Mouse (Mus musculus): ENCODE data around the gene Parp6.

Gene Parp6

DNA sequence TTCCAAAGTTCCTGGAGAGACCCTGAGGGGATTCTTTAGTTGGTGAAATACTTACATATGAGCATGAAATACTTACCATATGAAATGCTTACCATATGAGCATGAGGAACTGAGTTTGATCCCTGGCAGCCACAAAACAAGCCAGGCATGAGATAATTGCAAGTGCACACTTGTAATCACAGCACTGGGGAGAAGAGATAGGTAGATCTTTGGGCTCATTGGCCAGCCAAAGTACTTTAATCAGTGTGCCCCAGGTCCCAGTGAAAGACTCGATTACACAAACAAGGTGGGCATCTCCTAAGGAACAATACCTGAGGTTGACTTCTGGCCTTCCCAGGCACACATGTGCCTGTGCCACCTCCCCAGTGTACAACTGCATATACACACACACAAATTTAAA is 21.3 kb downstream of the Parp6 start:
- TF ChIP-seq GATA4 (IDR thresholded peaks at IDR 0.05; ENCODE audit: insufficient replicate concordance, low read length), result no peak

DNA sequence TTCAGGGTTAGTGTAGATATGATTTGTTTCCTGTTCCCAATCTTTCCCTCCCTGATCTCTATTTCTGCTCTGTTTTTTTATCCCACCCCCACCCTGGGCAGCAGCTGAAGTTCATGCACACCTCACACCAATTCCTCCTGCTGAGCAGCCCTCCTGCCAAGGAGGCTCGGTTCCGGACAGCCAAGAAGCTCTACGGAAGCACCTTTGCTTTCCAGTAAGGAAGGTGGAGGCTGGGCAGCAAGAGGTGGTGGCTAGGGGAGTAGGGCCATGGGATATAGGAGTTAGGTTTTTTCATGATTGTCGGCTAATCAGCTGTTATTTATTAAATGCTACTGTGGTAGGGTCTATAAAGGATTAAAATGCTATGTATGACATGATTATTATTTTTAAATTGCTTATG is 22.9 kb downstream of the Parp6 start:
- no peak for TF ChIP-seq GATA4 (IDR thresholded peaks at IDR 0.05; ENCODE audit: insufficient replicate concordance, low read length)

DNA sequence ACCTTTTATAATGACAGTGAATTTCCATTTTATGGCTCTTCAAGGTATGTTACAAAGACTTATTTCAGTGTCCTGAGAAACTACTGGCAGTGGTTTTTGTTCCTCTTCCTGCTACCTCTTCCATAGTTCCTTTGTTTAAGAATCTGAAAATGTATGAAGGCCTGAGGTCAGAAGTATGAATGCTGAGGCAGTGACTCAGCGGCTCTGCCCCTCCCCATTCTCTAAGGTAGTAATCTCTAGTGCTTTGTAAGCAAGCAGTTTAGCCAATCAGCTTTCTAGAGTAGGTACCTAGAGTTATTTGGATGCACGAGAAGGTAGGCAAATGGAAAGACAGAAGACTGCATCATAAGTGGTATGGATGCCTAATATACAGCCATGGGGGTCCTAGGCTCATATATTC is 24.2 kb downstream of the Parp6 start:
- TF ChIP-seq GATA4 (IDR thresholded peaks at IDR 0.05; ENCODE audit: insufficient replicate concordance, low read length), result no peak

- no peak for TF ChIP-seq GATA4 (IDR thresholded peaks at IDR 0.05; ENCODE audit: insufficient replicate concordance, low read length)
These were observed 32.8 kb downstream of the Parp6 start for GRCm38 (mm10) chr9:59649911-59650310.

GRCm38 (mm10) chr9:59653371-59653770 is 36.3 kb downstream of the Parp6 start:
- TF ChIP-seq GATA4 (IDR thresholded peaks at IDR 0.05; ENCODE audit: insufficient replicate concordance, low read length), result no peak

GRCm38 (mm10) chr9:59654450-59654983 is 37.4 kb downstream of the Parp6 start:
- no peak for TF ChIP-seq GATA4 (IDR thresholded peaks at IDR 0.05; ENCODE audit: insufficient replicate concordance, low read length)

DNA sequence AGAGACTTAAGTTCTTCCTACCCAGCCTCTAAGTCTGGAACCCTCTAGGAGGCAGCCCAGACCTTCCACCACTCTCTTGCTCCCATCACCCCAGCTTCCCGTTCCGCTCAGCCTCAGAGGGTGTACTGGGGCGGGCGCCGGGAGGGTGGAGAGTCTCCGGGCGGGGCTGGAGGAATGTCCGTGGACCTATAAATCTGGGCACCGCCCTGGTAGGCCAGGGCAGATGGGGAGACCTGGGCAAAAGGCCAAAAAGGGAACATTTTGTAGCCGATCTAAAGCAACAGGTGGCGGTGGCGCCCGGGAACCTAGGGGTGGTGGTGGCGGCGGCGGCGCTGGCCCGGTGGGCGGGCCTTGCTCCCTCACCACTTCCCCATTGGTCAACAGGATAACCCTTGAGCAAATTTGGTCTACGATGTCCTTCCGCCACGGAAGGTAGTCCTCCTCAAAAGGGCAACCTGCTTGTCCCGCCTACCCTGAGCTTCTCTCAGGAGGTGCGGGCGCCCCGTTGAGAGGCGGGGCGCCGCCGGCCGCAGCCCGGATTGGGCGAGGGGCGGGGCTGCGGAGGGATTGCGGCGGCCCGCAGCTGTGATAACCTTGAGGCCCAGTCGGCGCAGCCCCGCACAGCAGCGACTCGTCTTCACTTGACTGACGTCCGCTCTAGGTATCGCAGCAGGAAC is 39.0 kb downstream of the Parp6 start, which contains the start of gene Pkm:
Pkm (plus strand) TSS at position 411 of the 677 bp plus-strand sequence.
- TF ChIP-seq GATA4 (IDR thresholded peaks at IDR 0.05; ENCODE audit: insufficient replicate concordance, low read length), result peak; percentile 93; the same call in 1 of the 2 replicates

- TF ChIP-seq GATA4 (IDR thresholded peaks at IDR 0.05; ENCODE audit: insufficient replicate concordance, low read length), result no peak
These were observed 39.8 kb downstream of the Parp6 start for GRCm38 (mm10) chr9:59656635-59657617.

DNA sequence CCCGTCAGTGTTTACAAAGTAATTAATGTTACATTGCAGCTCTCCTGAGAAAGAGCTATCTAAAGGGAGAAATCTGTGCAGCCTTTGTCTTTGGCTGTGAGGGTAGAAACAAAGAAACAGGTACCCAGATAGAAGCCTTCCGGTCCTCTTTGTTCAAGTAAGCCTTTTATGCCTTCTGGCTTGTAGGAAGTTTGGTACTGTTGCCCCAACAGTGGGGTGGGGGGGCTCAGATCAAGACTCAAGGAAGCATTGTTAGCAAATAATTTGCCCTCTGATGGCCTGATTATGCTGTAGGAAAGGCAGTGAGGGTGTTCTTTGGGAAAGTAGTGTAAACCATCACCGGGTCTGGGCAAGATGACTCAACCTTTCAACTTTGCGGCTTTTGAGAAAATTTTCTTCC is 41.1 kb downstream of the Parp6 start:
- no peak for TF ChIP-seq GATA4 (IDR thresholded peaks at IDR 0.05; ENCODE audit: insufficient replicate concordance, low read length)

GRCm38 (mm10) chr9:59659036-59660026 is 42.2 kb downstream of the Parp6 start:
- no peak for TF ChIP-seq GATA4 (IDR thresholded peaks at IDR 0.05; ENCODE audit: insufficient replicate concordance, low read length)

GRCm38 (mm10) chr9:59660421-59660820 is 43.3 kb downstream of the Parp6 start:
- TF ChIP-seq GATA4 (IDR thresholded peaks at IDR 0.05; ENCODE audit: insufficient replicate concordance, low read length), result no peak

- TF ChIP-seq GATA4 (IDR thresholded peaks at IDR 0.05; ENCODE audit: insufficient replicate concordance, low read length), result no peak
These were observed 44.4 kb downstream of the Parp6 start for GRCm38 (mm10) chr9:59661298-59661975.

DNA sequence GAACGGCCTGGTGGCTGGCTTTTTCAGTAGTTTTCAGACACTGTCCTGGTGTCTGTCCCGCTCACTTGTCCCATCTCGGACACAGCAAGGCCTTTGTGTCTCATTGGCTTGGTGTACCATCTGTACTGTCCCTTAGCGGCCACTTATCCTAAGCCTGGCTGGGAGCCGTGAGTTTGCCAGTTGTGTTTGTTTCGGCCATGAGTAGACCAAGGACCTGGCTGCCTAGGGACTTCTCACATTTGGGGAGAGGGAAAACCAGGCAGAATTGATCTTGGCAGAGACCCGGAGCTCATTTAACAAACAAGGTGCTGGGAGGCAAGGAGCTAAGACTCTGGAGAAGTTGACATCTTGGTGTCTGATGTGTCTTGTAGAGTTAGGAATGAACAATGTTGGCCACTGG is 46.1 kb downstream of the Parp6 start:
- no peak for TF ChIP-seq GATA4 (IDR thresholded peaks at IDR 0.05; ENCODE audit: insufficient replicate concordance, low read length)

DNA sequence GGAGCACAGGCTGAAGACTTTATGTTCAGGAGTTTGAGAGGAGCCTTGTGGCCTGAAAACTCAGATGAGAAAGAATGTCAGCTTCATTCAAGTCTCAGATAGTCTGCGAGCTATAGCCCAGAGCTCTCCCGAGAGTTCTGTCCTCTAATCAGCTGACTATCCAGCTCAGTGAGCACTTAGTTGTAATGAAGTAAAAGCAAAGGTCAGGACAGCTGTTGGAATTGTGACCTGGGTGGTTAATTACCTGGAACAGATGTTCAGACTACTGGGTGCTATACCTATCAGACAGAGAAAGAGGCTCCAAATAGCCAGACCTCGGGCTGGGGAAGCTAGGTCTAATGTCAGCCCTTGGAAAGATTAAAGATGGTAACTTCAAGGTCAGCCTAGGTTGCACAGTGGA is 46.9 kb downstream of the Parp6 start:
- no peak for TF ChIP-seq GATA4 (IDR thresholded peaks at IDR 0.05; ENCODE audit: insufficient replicate concordance, low read length)
